Mouse (Mus musculus): Measurements from ENCODE around the gene 4930402H24Rik. TPM values are rescaled to one million over a fixed set of nuclear protein-coding genes. Genes with fewer than 3 reads are reported as not detected.

Gene 4930402H24Rik
- polyA plus RNA-seq, 1 experiment, result 71.8 TPM

GRCm38 (mm10) chr2:130839528-130839873 lies 66.7 kb downstream of the 4930402H24Rik start:
- peak overlapping the region; percentile 100 for H3K4me3 ChIP-seq (ENCODE audit: control insufficient read depth, low read depth, low read length)
- no peaks in the 10 kb centered on the region for H3K36me3 ChIP-seq (ENCODE audit: control insufficient read depth, insufficient read depth, low read length)
- no peak for TF ChIP-seq CTCF (IDR thresholded peaks at IDR 0.05; ENCODE audit: control insufficient read depth, insufficient read depth, insufficient replicate concordance, low read depth, low read length)
- no peak; the same call in 1 of the 2 replicates for TF ChIP-seq POLR2A (IDR thresholded peaks at IDR 0.05; ENCODE audit: control insufficient read depth, low read depth, low read length)
- H3K4me1 ChIP-seq (ENCODE audit: control insufficient read depth, insufficient read depth, low read length), result peaks cover 3% of the 10 kb centered on the region
- no peaks in the 10 kb centered on the region for H3K27me3 ChIP-seq (ENCODE audit: control insufficient read depth, insufficient read depth, low read length)
- peak overlapping the region; percentile 99 for H3K27ac ChIP-seq (ENCODE audit: control insufficient read depth, insufficient read depth, low read depth, low read length)

GRCm38 (mm10) chr2:130839084-130839483 lies 67.1 kb downstream of the 4930402H24Rik start:
- TF ChIP-seq POLR2A (IDR thresholded peaks at IDR 0.05; ENCODE audit: control insufficient read depth, low read depth, low read length) (no peak), CTCF (IDR thresholded peaks at IDR 0.05; ENCODE audit: control insufficient read depth, insufficient read depth, insufficient replicate concordance, low read depth, low read length) (no peak)
- H3K4me3 ChIP-seq (ENCODE audit: control insufficient read depth, low read depth, low read length), result peak overlapping the region; percentile 100
- peaks cover 3% of the 10 kb centered on the region for H3K4me1 ChIP-seq (ENCODE audit: control insufficient read depth, insufficient read depth, low read length)
- no peaks in the 10 kb centered on the region for H3K36me3 ChIP-seq (ENCODE audit: control insufficient read depth, insufficient read depth, low read length)
- H3K27ac ChIP-seq (ENCODE audit: control insufficient read depth, insufficient read depth, low read depth, low read length), result peak overlapping the region; percentile 99
- no peaks in the 10 kb centered on the region for H3K27me3 ChIP-seq (ENCODE audit: control insufficient read depth, insufficient read depth, low read length)

- TF ChIP-seq POLR2A (IDR thresholded peaks at IDR 0.05; ENCODE audit: control insufficient read depth, low read depth, low read length) (no peak), CTCF (IDR thresholded peaks at IDR 0.05; ENCODE audit: control insufficient read depth, insufficient read depth, insufficient replicate concordance, low read depth, low read length) (no peak)
- Histone ChIP-seq H3K27ac (ENCODE audit: control insufficient read depth, insufficient read depth, low read depth, low read length) (no peak overlapping the region), H3K36me3 (ENCODE audit: control insufficient read depth, insufficient read depth, low read length) (no peaks in the 10 kb centered on the region), H3K4me1 (ENCODE audit: control insufficient read depth, insufficient read depth, low read length) (peaks cover 3% of the 10 kb centered on the region), H3K4me3 (ENCODE audit: control insufficient read depth, low read depth, low read length) (peak overlapping the region; percentile 64), H3K27me3 (ENCODE audit: control insufficient read depth, insufficient read depth, low read length) (no peaks in the 10 kb centered on the region)
Measured at GRCm38 (mm10) chr2:130838131-130838530, 68.1 kb downstream of the 4930402H24Rik start.

- Histone ChIP-seq H3K36me3 (ENCODE audit: control insufficient read depth, insufficient read depth, low read length) (no peaks in the 10 kb centered on the region), H3K27me3 (ENCODE audit: control insufficient read depth, insufficient read depth, low read length) (no peaks in the 10 kb centered on the region), H3K4me1 (ENCODE audit: control insufficient read depth, insufficient read depth, low read length) (no peaks in the 10 kb centered on the region), H3K27ac (ENCODE audit: control insufficient read depth, insufficient read depth, low read depth, low read length) (peak overlapping the region; percentile 57), H3K4me3 (ENCODE audit: control insufficient read depth, low read depth, low read length) (peak overlapping the region; percentile 20; the same call in 1 of the 2 replicates)
- TF ChIP-seq CTCF (IDR thresholded peaks at IDR 0.05; ENCODE audit: control insufficient read depth, insufficient read depth, insufficient replicate concordance, low read depth, low read length) (no peak), POLR2A (IDR thresholded peaks at IDR 0.05; ENCODE audit: control insufficient read depth, low read depth, low read length) (no peak)
Measured at GRCm38 (mm10) chr2:130833699-130834098, 72.5 kb downstream of the 4930402H24Rik start.

GRCm38 (mm10) chr2:130832582-130832981 lies 73.6 kb downstream of the 4930402H24Rik start:
- H3K27me3 ChIP-seq (ENCODE audit: control insufficient read depth, insufficient read depth, low read length), result no peaks in the 10 kb centered on the region
- no peak overlapping the region for H3K4me3 ChIP-seq (ENCODE audit: control insufficient read depth, low read depth, low read length)
- TF ChIP-seq CTCF (IDR thresholded peaks at IDR 0.05; ENCODE audit: control insufficient read depth, insufficient read depth, insufficient replicate concordance, low read depth, low read length) (no peak), POLR2A (IDR thresholded peaks at IDR 0.05; ENCODE audit: control insufficient read depth, low read depth, low read length) (no peak)
- H3K36me3 ChIP-seq (ENCODE audit: control insufficient read depth, insufficient read depth, low read length), result no peaks in the 10 kb centered on the region
- no peak overlapping the region for H3K27ac ChIP-seq (ENCODE audit: control insufficient read depth, insufficient read depth, low read depth, low read length)
- no peaks in the 10 kb centered on the region for H3K4me1 ChIP-seq (ENCODE audit: control insufficient read depth, insufficient read depth, low read length)

GRCm38 (mm10) chr2:130832012-130832411 lies 74.2 kb downstream of the 4930402H24Rik start:
- TF ChIP-seq CTCF (IDR thresholded peaks at IDR 0.05; ENCODE audit: control insufficient read depth, insufficient read depth, insufficient replicate concordance, low read depth, low read length), result no peak
- no peak for TF ChIP-seq POLR2A (IDR thresholded peaks at IDR 0.05; ENCODE audit: control insufficient read depth, low read depth, low read length)
- Histone ChIP-seq H3K27ac (ENCODE audit: control insufficient read depth, insufficient read depth, low read depth, low read length) (no peak overlapping the region), H3K27me3 (ENCODE audit: control insufficient read depth, insufficient read depth, low read length) (no peaks in the 10 kb centered on the region)

GRCm38 (mm10) chr2:130830236-130830635 lies 76.0 kb downstream of the 4930402H24Rik start:
- no peak overlapping the region for H3K4me3 ChIP-seq (ENCODE audit: control insufficient read depth, low read depth, low read length)
- no peaks in the 10 kb centered on the region for H3K27me3 ChIP-seq (ENCODE audit: control insufficient read depth, insufficient read depth, low read length)
- H3K27ac ChIP-seq (ENCODE audit: control insufficient read depth, insufficient read depth, low read depth, low read length), result no peak overlapping the region
- no peaks in the 10 kb centered on the region for H3K4me1 ChIP-seq (ENCODE audit: control insufficient read depth, insufficient read depth, low read length)
- no peak for TF ChIP-seq CTCF (IDR thresholded peaks at IDR 0.05; ENCODE audit: control insufficient read depth, insufficient read depth, insufficient replicate concordance, low read depth, low read length)
- TF ChIP-seq POLR2A (IDR thresholded peaks at IDR 0.05; ENCODE audit: control insufficient read depth, low read depth, low read length), result no peak
- no peaks in the 10 kb centered on the region for H3K36me3 ChIP-seq (ENCODE audit: control insufficient read depth, insufficient read depth, low read length)

More at GRCm38 (mm10) chr2:130832012-130832411, 74.2 kb downstream of the 4930402H24Rik start:
- no peak overlapping the region for H3K4me3 ChIP-seq (ENCODE audit: control insufficient read depth, low read depth, low read length)
- no peaks in the 10 kb centered on the region for H3K4me1 ChIP-seq (ENCODE audit: control insufficient read depth, insufficient read depth, low read length)
- no peaks in the 10 kb centered on the region for H3K36me3 ChIP-seq (ENCODE audit: control insufficient read depth, insufficient read depth, low read length)

GRCm38 (mm10) chr2:130829496-130829895 lies 76.7 kb downstream of the 4930402H24Rik start:
- no peak overlapping the region for H3K27ac ChIP-seq (ENCODE audit: control insufficient read depth, insufficient read depth, low read depth, low read length)
- no peak overlapping the region for H3K4me3 ChIP-seq (ENCODE audit: control insufficient read depth, low read depth, low read length)
- H3K36me3 ChIP-seq (ENCODE audit: control insufficient read depth, insufficient read depth, low read length), result no peaks in the 10 kb centered on the region
- no peaks in the 10 kb centered on the region for H3K27me3 ChIP-seq (ENCODE audit: control insufficient read depth, insufficient read depth, low read length)
- no peaks in the 10 kb centered on the region for H3K4me1 ChIP-seq (ENCODE audit: control insufficient read depth, insufficient read depth, low read length)
- TF ChIP-seq CTCF (IDR thresholded peaks at IDR 0.05; ENCODE audit: control insufficient read depth, insufficient read depth, insufficient replicate concordance, low read depth, low read length), result no peak
- no peak for TF ChIP-seq POLR2A (IDR thresholded peaks at IDR 0.05; ENCODE audit: control insufficient read depth, low read depth, low read length)
